Mouse (Mus musculus) layer of hippocampus, adult 11-12 months (tissue): ENCODE measurements around the gene Prkcb.

ENCODE experiments used
- DNase-seq: peaks from one replicate; pipeline ENCODE4 v3.0.0; 2022; ENCODE audit warnings: low spot score

Prkcb gene

DNA sequence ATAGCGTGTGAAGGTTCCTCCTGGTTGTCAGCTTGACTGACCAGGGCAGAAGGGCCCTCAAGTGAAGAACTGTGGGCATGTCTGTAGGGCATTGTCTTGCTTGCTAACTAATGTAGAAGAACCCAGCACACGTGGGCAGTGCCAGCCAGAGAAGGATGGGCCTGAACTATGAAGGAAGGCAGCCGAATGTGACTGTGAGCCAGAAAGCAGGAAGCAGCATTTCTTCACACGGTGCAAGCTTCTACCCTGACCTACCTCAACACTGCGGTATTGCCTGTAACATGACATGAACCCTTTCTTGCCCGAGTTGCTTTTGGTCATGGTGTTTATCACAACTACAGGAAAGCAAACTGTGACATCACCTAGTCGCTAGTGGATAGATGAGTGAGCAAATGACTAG lies 113.5 kb downstream of the Prkcb start:
- no peak for DNase-seq

DNA sequence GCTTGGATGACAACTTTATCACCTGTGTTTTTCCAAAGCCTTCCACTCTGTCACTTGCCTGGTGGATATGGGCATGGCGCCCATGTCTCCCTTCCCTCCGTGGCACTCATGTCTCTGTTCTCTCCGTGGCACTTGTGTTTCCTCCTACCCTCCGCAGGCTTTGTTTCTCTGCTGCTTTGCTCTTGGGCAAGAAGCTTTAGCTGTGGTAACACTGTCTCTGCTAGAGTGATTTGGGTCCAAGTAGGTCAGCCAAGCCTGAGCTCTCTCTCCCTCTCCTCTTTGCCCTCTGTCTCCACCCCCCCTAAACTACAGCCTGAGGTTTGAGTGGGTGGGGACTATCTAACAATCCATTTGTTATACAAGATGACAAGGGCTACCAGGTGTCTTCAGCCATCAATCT lies 114.8 kb downstream of the Prkcb start:
- DNase-seq = no peak

DNA sequence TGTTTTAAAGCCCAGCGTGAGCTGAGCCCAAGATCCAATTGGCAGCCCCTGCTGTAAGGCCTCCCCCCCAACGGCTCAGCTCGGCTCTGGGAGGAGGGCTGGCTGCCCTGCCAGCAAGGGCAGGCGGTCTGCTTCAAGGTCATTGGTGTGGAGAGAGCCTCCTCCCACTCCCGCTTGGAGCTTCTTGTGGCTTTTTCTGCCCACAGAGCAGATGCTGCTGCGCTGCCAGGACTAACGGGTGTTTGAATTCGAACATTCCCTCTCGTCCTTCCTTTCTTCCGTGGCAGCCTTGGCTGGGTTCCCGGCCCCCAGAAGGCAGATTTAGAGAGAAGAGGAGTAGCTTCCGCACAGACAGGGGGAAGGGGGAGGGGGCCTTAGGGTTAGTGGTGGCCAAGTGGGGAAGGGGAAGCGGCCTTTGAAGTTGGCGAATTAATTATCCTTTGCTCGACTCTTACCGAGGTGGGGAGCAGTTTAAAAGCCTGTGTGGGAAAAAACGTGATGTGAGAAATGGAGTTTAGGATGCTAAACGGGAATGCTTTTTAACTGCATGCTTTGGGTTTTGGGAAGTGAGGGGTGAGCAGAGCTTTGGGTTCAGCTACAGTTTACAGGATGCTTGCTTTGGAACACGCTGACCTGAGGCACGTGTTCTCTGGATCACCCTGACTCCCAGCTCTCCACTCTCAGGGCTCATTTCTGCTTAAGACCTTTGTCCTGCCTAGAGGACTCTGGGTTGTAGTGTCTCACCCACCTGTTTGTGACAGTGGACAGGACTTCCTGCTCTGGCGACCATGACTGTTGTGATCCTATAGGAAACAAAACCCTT lies 116.2 kb downstream of the Prkcb start:
- peak; percentile 84 for DNase-seq

DNA sequence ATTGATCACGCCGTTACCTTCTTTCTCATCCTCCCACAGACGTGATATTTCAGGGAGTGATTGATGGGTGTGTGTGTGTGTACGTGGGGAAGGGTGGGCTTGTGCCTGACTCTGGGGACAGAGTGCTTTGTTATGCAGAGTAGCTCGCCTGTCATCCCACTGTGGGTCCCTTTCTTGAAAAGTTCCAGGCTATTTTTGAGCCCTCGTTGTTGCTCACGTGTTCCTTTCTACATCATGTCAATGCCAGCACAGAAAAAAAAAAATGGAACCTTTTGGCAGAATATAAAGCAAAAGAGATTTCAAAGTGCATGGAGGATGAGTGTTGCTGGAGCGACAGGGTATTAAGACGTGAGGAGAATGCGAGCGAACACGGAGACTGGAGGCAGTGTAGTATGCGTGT lies 118.1 kb downstream of the Prkcb start:
- DNase-seq = no peak

DNA sequence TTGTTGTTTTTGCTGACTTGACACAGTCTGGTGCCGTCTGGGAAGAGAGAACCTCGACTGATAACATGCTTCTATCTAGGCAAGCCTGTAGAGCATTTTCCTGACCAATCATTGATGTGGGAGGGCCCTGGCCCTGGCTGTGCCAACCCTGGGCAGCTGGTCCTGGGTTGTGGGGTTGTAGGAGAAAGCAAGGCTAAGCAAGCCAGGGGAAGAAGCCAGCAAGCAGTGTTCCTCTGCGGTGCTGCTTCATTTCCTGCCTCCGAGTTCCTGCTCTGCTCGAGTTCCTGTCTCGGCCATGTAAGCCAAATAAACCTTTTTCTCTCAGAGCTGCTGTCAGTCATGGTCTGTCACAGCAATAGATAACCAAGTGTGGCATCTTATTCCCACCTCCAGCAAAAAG lies 121.4 kb downstream of the Prkcb start:
- no peak for DNase-seq

DNA sequence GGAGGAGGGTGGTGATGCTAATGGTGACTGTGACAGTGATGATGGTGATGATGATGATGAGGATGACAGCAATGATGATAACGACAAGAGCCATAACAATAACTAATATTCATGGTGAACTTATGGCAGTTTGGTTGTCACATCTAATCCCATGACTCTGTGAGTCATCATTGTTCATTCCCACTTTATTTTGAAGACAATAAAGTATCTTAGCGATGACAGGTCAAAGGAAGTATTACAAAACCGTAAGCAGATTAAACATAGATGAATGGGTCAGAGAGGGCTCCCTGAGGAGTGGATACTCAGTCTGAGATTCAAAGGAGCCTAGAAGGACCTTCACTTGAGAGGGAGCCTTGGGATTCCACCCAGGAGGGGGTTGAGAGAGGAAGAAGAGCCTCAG lies 122.3 kb downstream of the Prkcb start:
- DNase-seq = no peak

DNA sequence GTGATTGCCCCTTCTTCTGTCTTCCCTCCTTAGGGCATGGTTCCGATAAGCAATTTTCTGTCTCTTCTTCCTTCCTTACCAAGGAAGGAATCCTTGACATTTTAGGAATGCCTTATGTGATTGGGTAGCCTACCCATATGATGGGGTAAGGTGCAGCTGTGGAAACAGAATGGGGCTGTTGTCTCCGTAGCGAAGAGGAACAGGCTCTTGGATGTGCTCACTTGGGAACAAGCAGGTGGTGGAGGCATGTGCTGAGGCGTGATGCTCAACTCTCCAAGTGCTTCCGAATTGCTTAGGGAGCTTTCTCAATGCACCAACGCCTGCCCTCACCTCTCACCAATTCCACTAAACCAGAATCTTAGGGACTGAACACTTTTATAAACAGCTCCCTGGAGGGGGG lies 124.7 kb downstream of the Prkcb start:
- DNase-seq = peak; percentile 59

DNA sequence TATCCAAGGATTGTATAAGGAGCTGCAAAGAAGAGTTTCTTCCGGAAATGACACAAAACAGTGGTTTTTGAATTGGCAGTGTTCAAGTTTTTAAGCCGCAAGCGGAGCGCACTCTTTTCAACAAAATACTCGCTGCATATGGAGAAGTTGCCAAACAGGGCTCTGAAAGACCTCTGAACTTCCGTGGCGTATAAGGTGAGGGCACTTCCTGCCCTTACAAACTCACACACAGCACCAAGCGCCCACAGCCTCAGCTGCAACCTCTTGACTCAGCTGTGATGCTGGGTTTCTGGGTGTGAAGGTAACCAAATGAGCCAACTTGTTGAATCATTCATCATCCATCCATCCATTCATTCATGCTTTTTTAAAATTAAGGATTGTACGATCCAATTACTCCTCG lies 125.6 kb downstream of the Prkcb start:
- DNase-seq = no peak

DNA sequence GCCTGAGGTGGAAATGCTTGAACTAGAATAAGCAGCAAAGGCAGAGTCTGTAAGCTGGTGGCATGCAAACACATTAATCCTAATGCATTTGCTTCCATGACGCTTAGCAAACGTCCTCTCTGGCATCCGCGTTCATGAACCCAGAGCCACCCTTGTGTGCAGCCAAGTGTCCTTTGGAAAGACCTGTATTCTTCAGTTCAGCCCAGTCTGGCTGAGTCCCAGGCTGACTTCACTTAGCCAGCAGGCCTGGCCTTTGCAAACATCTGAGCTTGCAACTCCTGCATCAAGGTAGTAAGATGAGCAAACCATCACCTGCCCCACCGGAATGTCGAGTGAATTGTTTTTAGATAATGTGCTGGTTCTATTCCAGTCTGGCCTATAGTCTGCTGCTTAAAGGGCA lies 126.1 kb downstream of the Prkcb start:
- DNase-seq = no peak

DNA sequence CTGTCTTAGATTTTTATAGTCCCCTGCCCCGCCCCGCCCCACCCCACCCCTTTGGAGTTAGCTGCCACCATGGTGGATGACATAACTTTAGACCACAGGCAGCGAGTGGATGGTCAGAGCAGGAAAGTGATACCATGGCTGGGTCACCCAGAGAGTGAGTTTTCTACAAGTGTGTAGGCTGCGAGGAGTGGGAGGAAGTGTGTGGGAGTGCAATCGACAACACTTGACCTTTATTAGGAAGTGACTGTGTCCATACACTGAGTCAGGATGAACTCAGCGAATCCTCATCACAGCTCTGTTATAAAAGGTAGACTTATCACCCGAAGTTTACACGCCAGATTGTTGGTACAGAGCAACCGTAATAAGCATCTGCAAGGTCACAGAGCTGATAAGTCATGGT lies 126.8 kb downstream of the Prkcb start:
- DNase-seq = no peak

DNA sequence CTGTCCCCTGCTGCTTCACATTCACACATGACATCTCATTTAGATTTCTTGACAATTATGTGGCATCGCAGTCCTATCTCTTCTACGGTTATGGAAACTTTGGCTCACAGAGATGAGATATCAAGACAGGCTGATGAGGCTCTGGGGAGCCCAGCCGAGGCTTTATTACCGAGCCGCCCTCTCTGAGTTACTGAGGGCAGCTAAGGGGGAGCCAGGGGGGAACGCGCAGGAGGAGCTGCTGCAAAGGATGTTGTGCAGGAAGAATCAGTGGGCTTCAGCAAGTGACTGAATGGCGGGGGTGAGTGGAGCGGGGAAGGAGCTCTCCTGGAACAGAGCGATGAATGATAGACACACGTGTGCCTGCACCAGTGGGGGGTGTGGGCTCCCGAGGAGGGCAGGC lies 127.4 kb downstream of the Prkcb start:
- no peak for DNase-seq

DNA sequence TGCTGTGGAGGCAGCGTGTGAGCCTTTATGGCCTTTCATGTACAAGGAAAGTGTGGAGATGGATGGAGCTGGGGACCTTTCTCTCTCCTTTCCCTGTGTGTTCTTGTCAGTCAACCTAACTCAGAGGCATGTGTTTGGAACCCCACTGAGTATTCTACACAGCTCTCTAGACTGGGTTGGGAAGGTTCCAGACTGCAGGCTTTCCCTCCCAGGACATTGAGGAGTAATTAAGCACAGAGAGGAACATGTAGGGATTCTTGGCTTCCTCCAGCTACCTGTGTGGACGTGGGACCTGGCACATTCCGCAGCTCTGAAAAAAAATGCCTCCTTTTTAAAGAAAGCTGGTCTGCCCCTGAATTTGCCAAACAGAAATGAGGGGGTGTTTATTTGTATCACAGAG lies 130.0 kb downstream of the Prkcb start:
- DNase-seq = no peak

DNA sequence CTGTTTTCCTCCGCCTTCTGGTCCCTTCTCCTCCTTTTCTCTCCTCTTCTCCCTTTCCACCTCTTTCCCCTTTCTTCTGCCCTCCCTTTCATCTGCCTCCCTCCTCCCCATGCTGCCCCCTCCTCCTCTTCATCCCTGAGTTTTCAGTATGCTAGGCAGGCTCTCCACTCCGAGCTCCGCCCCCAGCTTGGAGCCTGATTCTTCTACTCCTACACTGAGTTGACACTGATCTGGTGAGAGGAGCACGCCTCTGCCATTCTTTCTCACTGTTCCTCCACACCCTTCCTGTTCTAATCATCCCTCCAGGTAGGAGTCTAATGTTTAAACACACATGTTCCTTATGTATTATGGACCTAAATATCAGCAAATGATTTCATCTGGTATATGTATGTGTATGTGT lies 135.3 kb downstream of the Prkcb start:
- DNase-seq = no peak

DNA sequence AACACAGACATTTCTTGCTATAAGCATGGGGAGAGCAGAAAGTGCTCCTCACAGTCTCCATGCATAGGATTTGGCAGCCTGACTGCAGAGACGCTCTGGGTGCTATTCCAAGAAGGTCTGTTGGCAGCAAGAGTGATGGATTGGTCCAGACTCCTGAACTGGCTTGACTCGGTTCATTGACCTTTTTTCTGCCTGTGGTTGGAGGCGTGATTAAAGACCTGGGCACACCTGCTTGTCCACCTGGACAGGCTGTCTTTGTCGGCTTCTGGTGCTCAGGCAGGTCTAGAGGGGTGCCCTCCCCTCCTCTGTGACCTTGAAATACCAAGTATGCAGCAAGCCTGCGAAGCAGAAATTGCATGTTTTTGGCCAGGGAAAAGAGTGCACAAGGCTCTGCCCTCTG lies 140.6 kb downstream of the Prkcb start:
- DNase-seq = no peak

DNA sequence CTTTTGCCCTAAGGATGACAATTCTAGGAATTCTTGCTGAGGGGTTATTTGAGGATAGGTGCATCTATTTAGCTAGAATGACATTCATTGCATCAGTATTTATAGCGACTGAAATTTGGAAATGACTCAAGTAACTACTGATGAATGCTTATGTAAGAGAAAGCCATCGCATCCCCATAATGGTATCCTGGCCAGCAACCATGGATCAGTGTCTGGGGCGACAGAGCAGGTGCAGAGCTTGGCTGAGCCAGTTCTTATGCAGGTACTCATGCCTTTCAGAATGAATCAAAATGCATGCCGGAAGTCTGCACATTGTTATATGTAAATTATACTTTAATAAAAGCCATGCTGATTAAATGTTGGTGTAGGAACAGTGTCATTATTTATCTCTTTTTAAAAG lies 143.8 kb downstream of the Prkcb start:
- no peak for DNase-seq

DNA sequence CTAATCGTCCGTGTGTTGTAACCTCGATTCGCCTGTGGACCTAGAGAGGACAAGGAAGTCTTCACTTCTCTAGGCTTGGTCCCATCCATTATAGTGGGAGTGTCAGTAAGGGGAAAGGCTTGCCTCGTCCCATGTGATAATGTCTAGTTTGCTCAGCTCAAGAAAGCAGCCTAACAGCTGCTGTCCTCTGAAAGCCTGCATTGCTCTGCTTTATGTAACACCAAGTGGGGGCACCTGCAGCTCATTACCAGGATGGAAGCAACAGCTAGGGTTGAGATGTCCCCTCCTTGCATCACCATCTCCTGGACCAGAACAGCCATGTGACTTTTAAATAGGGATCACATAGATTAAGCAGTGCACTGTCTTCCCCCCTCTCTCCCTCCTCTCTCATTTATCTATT lies 144.8 kb downstream of the Prkcb start:
- DNase-seq = no peak

DNA sequence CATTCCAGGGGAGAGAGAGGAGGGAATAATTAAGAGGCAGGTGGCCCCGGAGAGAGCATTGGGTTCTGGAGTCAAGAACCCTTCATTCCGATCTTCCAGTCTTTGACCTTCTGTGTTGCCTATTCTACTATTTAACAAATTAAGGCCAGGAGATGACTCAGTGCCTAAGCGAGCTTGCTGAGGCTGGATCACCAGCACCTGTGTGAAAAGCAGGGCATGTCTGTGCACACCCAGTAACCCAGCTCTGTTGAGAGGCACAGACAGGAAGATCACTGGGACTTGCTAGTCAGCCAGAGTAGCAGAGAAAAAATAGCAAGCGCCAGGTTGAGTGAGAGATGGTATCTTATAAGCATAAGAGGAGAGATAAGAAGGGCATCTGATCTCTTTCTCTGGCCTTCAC lies 146.4 kb downstream of the Prkcb start:
- DNase-seq = no peak

DNA sequence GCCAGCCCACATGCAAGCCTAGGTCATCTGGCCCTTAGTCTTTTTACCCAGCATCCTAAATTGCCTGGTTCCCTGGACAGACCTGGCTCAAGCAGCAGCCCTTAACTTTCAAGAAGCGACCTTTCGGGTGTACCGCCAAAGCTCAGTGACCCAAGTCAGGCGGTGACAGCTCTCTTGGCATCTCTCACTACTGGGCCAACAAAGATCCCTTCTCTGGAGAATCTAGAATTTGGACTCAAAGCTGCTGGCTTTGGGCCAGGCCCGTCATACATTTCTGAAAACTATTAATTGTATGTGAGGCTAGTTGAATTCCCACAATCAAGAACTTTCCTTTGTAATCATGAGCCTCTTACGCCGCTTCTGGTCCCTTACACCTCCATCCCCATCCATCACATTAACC lies 147.0 kb downstream of the Prkcb start:
- no peak for DNase-seq

DNA sequence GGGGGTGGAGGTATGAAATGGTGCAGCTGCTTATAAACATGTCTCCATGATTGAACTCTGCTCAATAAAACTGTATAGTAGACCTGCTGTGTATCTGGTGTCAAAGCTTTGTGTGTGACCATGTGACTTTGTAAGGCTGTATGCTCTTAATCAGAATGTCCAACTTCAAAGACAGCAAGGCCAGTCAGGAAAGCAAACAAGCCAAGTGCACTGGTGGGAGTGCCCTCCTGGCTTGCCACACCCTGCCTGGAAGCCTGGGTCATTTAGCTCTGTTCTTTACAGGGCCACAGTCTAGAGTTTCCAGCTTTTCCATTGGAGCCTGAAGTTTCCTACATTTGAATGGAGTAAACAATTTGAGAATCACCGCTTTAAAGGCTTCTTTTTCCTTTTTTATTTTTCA lies 148.8 kb downstream of the Prkcb start:
- no peak for DNase-seq

DNA sequence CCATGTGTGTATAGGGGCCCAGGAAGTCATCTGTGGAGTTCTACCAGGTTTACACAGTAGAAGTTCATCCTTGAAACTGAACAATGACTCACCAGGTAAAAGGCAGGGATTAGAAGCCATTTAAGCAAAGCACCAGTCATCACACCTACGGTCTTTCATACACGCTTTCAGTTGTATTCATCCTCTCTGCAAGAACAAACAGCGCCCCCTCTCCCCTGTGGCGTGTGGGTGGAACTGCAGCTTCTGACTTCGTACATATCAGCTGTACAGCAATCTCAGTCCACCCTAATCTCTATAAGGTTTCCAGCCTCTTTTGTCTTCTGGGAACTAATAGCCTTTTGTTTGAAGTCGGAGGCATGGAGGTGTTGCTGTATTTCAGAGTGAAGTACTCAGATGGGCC lies 156.5 kb downstream of the Prkcb start:
- no peak for DNase-seq

DNA sequence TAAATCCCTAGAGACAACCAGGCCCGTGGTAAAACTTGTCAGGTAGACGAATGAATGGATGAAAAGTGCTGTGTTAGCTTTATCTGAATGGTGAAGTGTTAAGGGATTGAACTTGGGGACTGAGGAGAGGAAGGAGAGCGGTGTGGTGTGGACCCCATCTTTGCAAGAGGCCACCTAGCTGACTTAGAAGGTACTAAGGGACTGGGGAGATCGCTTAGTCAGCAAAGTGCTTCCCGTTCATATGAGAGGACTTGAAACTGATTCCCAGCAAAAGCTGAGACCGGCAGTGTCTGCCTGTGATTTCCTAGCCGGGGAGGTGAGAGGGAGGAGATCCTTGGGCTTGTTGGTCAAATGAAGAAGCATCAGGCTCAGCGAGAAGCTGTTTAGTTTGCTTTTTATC lies 164.1 kb downstream of the Prkcb start:
- no peak for DNase-seq

DNA sequence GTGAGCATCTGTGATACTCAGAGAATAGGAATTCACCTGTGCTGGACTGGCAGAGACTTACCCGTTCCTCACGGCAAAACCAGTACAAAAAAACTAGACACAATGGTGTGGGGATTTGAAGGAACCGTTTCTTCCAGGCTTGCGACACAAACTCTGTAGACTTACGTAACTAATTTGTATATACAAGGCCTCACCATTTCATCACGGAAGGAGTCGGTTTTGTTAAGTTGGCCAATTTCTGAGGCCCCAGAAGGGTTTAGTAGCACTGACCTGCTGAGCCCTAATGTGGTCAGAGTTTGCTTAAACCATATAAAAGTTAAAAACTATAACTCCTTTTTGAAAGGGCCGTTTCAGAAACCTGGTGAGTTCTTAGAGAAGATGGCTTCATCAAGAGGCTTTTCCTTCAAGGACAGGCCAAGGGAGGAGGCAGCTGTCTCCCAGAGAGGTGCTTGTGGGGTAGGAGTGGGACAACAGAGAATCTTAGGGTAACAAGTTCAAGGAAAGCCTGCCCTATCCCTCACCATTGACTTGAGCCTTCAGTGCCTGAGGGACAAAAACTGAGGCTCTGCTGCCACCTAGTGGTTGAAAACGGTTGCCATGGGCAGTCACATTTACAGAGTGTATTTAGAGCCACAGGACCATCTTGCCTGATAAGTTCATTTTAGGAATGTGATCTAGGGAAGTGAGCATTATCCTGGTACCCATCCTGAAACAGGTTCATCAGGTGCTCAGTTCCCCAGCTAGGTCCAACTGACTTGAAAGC lies 170.8 kb downstream of the Prkcb start:
- peak; percentile 90 for DNase-seq

DNA sequence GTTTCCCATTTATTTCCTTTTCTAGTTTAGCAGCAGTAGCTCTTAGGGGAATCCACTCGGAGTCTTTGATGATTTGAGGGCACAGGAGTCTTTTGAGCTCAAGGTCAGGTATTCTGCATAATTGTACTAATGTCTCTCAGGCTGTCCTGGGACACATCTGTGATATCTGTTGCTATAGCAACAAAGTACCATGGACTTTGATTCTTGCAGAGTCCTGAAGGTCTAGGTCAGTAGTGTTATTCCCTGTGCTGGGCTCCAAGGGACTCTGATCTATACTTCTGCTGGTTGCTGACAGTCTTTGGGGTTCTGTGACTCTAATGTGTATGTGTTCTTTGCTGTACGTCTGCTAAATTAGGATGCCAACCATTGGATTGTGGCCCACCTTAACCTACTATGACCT lies 171.5 kb downstream of the Prkcb start:
- DNase-seq = no peak
